In genomic region chr13:99236222-99236621, GRCm38 (mm10) we compare ENCODE assay signal across 14 mouse cellular contexts. TPM values are rescaled to one million over a fixed set of nuclear protein-coding genes. Genes with fewer than 3 reads are reported as not detected.
DNase-seq lines count a peak whose midpoint lies in the region; ATAC-seq and TF ChIP-seq lines count a peak whose summit lies in the region.
"Had no signal": no experiment of that assay in that cellular context is flagged by ENCODE, and none has a peak within 500 bp of the region (broad histone marks: within the 10 kb centered on the region; RNA-seq: fewer than 3 reads in every experiment).

No protein-coding gene starts in this region.

- no peak for ATAC-seq in heart, embryonic 14.5 days (ENCODE audit: insufficient number of reproducible peaks, insufficient read depth, low FRiP score, low read depth)
- ATAC-seq in stomach, embryonic 14.5 days (ENCODE audit: insufficient number of reproducible peaks, insufficient read depth, low FRiP score, low read depth) = no peak
- no peak for ATAC-seq in stomach, postnatal 0 days (ENCODE audit: low FRiP score, low TSS enrichment)
- ATAC-seq: liver, embryonic 12.5 days had no signal

- H3K9ac ChIP-seq in heart, embryonic 14.5 days (ENCODE audit: low read length) = no peak overlapping the region
- no peak overlapping the region for H3K9ac ChIP-seq in stomach, embryonic 14.5 days (replicated peaks; ENCODE audit: low read depth, low read length)
- no peak overlapping the region for H3K9ac ChIP-seq in stomach, postnatal 0 days (ENCODE audit: low read length)
- H3K9ac ChIP-seq: liver, embryonic 12.5 days had no signal

- 93% methylated on average over 2 of the region's 2 CpGs for WGBS in heart, embryonic 14.5 days
- 79% methylated on average over 2 of the region's 2 CpGs for WGBS in stomach, embryonic 14.5 days
- 90% methylated on average over 2 of the region's 2 CpGs for WGBS in stomach, postnatal 0 days

- TF ChIP-seq EP300 in stomach, postnatal 0 days (optimal IDR thresholded peaks at IDR 0.05) = no peak

- no peak for TF ChIP-seq CTCF in layer of hippocampus, adult 2 months (conservative IDR thresholded peaks at IDR 0.05)
- no peak for TF ChIP-seq CTCF in stomach, postnatal 0 days (IDR thresholded peaks at IDR 0.05; ENCODE audit: low read depth)

- H3K4me2 ChIP-seq in heart, embryonic 14.5 days (ENCODE audit: low read length) = no peak overlapping the region
- no peak overlapping the region for H3K4me2 ChIP-seq in stomach, embryonic 14.5 days (replicated peaks; ENCODE audit: low read depth, low read length)
- H3K4me2 ChIP-seq in stomach, postnatal 0 days (replicated peaks; ENCODE audit: low read depth) = no peak overlapping the region
- H3K4me2 ChIP-seq: liver, embryonic 12.5 days had no signal

- H3K27ac ChIP-seq in heart, embryonic 14.5 days (replicated peaks in 1 of 2; ENCODE audit: control insufficient read depth in 1 of 2, insufficient read depth in 1 of 2, low read depth in 2 of 2, low read length in 2 of 2) = peak overlapping the region; percentile 40 to 95
- peak overlapping the region; percentile 23; the same call in 1 of the 2 replicates for H3K27ac ChIP-seq in layer of hippocampus, adult 2 months
- peak overlapping the region; percentile 21; the same call in 1 of the 2 replicates for H3K27ac ChIP-seq in stomach, embryonic 14.5 days (ENCODE audit: low read length)
- H3K27ac ChIP-seq in stomach, postnatal 0 days (replicated peaks) = no peak overlapping the region
- H3K27ac ChIP-seq: liver, embryonic 12.5 days had no signal

- H3K9me3 ChIP-seq in heart, embryonic 14.5 days (ENCODE audit: control insufficient read depth, low read length) = no peaks in the 10 kb centered on the region
- H3K9me3 ChIP-seq in stomach, embryonic 14.5 days (ENCODE audit: control insufficient read depth, low read depth, low read length) = no peaks in the 10 kb centered on the region
- H3K9me3 ChIP-seq in stomach, postnatal 0 days (ENCODE audit: control insufficient read depth, low read length) = no peaks in the 10 kb centered on the region
- H3K9me3 ChIP-seq: G1E; liver, embryonic 12.5 days had no signal

- no peak for DNase-seq in heart, postnatal 4 days
- no peak for DNase-seq in layer of hippocampus, adult 2 months (ENCODE audit: low spot score in 2 of 2)
- no peak for DNase-seq in layer of hippocampus, adult 9-11 months
- no peak for DNase-seq in stomach, postnatal 0 days (ENCODE audit: low spot score)
- DNase-seq in frontal cortex, postnatal 36 days (ENCODE audit: low spot score in 2 of 2) = no peak
- DNase-seq: adrenal gland, adult 8-10 months; cerebellum, adult 8-10 months; right cerebral cortex, adult 18-20 months; thymus, adult 2 months had no signal

- no peaks in the 10 kb centered on the region for H3K36me3 ChIP-seq in heart, embryonic 14.5 days (ENCODE audit: control insufficient read depth, insufficient read depth, low read length)
- H3K36me3 ChIP-seq in stomach, embryonic 14.5 days (ENCODE audit: control insufficient read depth, insufficient read depth, low read length) = no peaks in the 10 kb centered on the region
- no peaks in the 10 kb centered on the region for H3K36me3 ChIP-seq in stomach, postnatal 0 days (ENCODE audit: control insufficient read depth, insufficient read depth, low read length)
- H3K36me3 ChIP-seq: G1E; liver, embryonic 12.5 days had no signal

- peaks cover 36 to 44% of the 10 kb centered on the region in 2 experiments for H3K4me1 ChIP-seq in heart, embryonic 14.5 days (ENCODE audit: control insufficient read depth in 2 of 2, insufficient read depth in 2 of 2, low read length in 2 of 2)
- H3K4me1 ChIP-seq in stomach, embryonic 14.5 days (ENCODE audit: control insufficient read depth, insufficient read depth, low read length) = peaks cover 33% of the 10 kb centered on the region
- peaks cover 14% of the 10 kb centered on the region for H3K4me1 ChIP-seq in stomach, postnatal 0 days (replicated peaks; ENCODE audit: control insufficient read depth, insufficient read depth)

- H3K27me3 ChIP-seq in heart, embryonic 14.5 days (ENCODE audit: control insufficient read depth, insufficient read depth, low read length) = no peaks in the 10 kb centered on the region
- no peaks in the 10 kb centered on the region for H3K27me3 ChIP-seq in stomach, embryonic 14.5 days (ENCODE audit: control insufficient read depth, insufficient read depth, low read length)
- H3K27me3 ChIP-seq in stomach, postnatal 0 days (ENCODE audit: control insufficient read depth, insufficient read depth, low read length) = no peaks in the 10 kb centered on the region
- H3K27me3 ChIP-seq: liver, embryonic 12.5 days had no signal

- H3K4me3 ChIP-seq in heart, embryonic 14.5 days (ENCODE audit: control insufficient read depth in 1 of 2, insufficient read depth in 1 of 2, low read depth in 1 of 2, low read length in 2 of 2) = no peak overlapping the region
- H3K4me3 ChIP-seq in layer of hippocampus, adult 2 months = no peak overlapping the region
- H3K4me3 ChIP-seq in stomach, embryonic 14.5 days (ENCODE audit: low read depth, low read length) = no peak overlapping the region
- H3K4me3 ChIP-seq in stomach, postnatal 0 days (ENCODE audit: low read depth, low read length) = no peak overlapping the region
- H3K4me3 ChIP-seq: liver, embryonic 12.5 days had no signal

RNA-seq across cellular contexts. Expression of gene Zfp366, which starts 51.6 kb away (rescaled TPM):
- polyA plus RNA-seq in heart, embryonic 14.5 days (2014; fragmentation: Nextera tagmentation; extraction: Ambion mirVana) = 0.95 and 1.0 TPM in 2 replicates
- 10 to 100 TPM in 1 of 2 experiments, 1 to 10 TPM in 1; 7.2 to 10.1 TPM for total RNA-seq in heart, postnatal 4 days (2021)
- 1 to 10 TPM; 2.5 to 4.9 TPM for total RNA-seq in layer of hippocampus, adult 2 months (2021)
- 0.93 and 1.2 TPM in 2 replicates for polyA plus RNA-seq in stomach, embryonic 14.5 days (2014; fragmentation: Nextera tagmentation; extraction: Ambion mirVana)
- 0.25 and 0.33 TPM in 2 replicates for polyA plus RNA-seq in stomach, postnatal 0 days (2015; fragmentation: Nextera tagmentation; extraction: Ambion mirVana)
- total RNA-seq: monocyte, adult 5-6 weeks had no signal
- polyA plus RNA-seq: G1E had no signal
